Mouse (Mus musculus): ENCODE results near the gene Prpf3. TPM values are rescaled to one million over a fixed set of nuclear protein-coding genes. Genes with fewer than 3 reads are reported as not detected.

Gene Prpf3
- polyA plus RNA-seq, 1 experiment from 2014 or later, result 59.1 TPM

- Histone ChIP-seq H3K4me3 (replicated peaks) (peak overlapping the region; percentile 69), H3K27me3 (peaks cover 12% of the 10 kb centered on the region; the same call in 1 of the 2 replicates), H3K36me3 (replicated peaks) (no peaks in the 10 kb centered on the region; the same call in none of the 2 replicates), H3K9me3 (no peaks in the 10 kb centered on the region), H3K4me2 (peak overlapping the region; percentile 57), H3K9ac (peak overlapping the region; percentile 29; the same call in 1 of the 2 replicates), H3K27ac (peak overlapping the region; percentile 42; the same call in 1 of the 2 replicates), H3K4me1 (peaks cover 24% of the 10 kb centered on the region)
- WGBS, result 28% methylated on average over 7 of the region's 7 CpGs
- ATAC-seq (ENCODE audit: low FRiP score), result 0 out of 2 replicates have a peak, but pooled peaks have one; percentile 0
Observed at GRCm38 (mm10) chr3:95893126-95893525, 37.4 kb upstream of the Prpf3 start.

- Histone ChIP-seq H3K36me3 (replicated peaks) (no peaks in the 10 kb centered on the region; the same call in 1 of the 2 replicates), H3K27me3 (peaks cover 12% of the 10 kb centered on the region; the same call in 1 of the 2 replicates), H3K4me1 (peaks cover 24% of the 10 kb centered on the region), H3K9ac (peak overlapping the region; percentile 38; the same call in 1 of the 2 replicates), H3K4me2 (no peak overlapping the region), H3K9me3 (no peaks in the 10 kb centered on the region), H3K27ac (peak overlapping the region; percentile 42), H3K4me3 (replicated peaks) (no peak overlapping the region)
- 46% methylated on average over 11 of the region's 11 CpGs for WGBS
- no peak for ATAC-seq (ENCODE audit: low FRiP score)
Observed at GRCm38 (mm10) chr3:95892066-95893052, 36.7 kb upstream of the Prpf3 start.

- no peak for ATAC-seq (ENCODE audit: low FRiP score)
- Histone ChIP-seq H3K36me3 (replicated peaks) (no peaks in the 10 kb centered on the region; the same call in 1 of the 2 replicates), H3K9me3 (no peaks in the 10 kb centered on the region), H3K9ac (peak within 1 kb of the TSS; percentile 38; the same call in 1 of the 2 replicates), H3K27me3 (peaks cover 12% of the 10 kb centered on the region; the same call in 1 of the 2 replicates), H3K4me1 (peaks cover 24% of the 10 kb centered on the region), H3K27ac (peak within 1 kb of the TSS; percentile 56), H3K4me3 (replicated peaks) (0 out of 2 replicates have a peak within 1 kb of the TSS, but pooled peaks have one; percentile 1), H3K4me2 (no peak within 1 kb of the TSS)
- WGBS, result 28% methylated on average over 12 of the region's 12 CpGs
Observed at GRCm38 (mm10) chr3:95891211-95892065, 35.8 kb upstream of the Prpf3 start, which contains the start of gene BC028528. BC028528 (minus strand) TSS chr3:95892005.

GRCm38 (mm10) chr3:95889664-95890063, 34.0 kb upstream of the Prpf3 start:
- ATAC-seq (ENCODE audit: low FRiP score), result no peak

GRCm38 (mm10) chr3:95887596-95887995, 31.9 kb upstream of the Prpf3 start:
- Histone ChIP-seq H3K27ac (no peak overlapping the region), H3K9me3 (no peaks in the 10 kb centered on the region), H3K4me2 (no peak overlapping the region), H3K9ac (no peak overlapping the region), H3K4me3 (replicated peaks) (no peak overlapping the region), H3K36me3 (replicated peaks) (no peaks in the 10 kb centered on the region), H3K27me3 (peaks cover 23% of the 10 kb centered on the region), H3K4me1 (peaks cover 14% of the 10 kb centered on the region)
- no peak for ATAC-seq (ENCODE audit: low FRiP score)
- 78% methylated on average over 4 of the region's 4 CpGs for WGBS

More at GRCm38 (mm10) chr3:95889664-95890063, 34.0 kb upstream of the Prpf3 start:
- no peak overlapping the region for H3K4me2 ChIP-seq
- H3K9me3 ChIP-seq, result no peaks in the 10 kb centered on the region
- peaks cover 18% of the 10 kb centered on the region for H3K27me3 ChIP-seq
- H3K4me1 ChIP-seq, result peaks cover 16% of the 10 kb centered on the region
- H3K36me3 ChIP-seq (replicated peaks), result no peaks in the 10 kb centered on the region
- H3K4me3 ChIP-seq (replicated peaks), result no peak overlapping the region
- no peak overlapping the region for H3K9ac ChIP-seq
- H3K27ac ChIP-seq, result no peak overlapping the region
- 70% methylated on average over 3 of the region's 3 CpGs for WGBS

GRCm38 (mm10) chr3:95884400-95884799, 28.7 kb upstream of the Prpf3 start:
- whole genome bisulfite sequencing, result 89% methylated on average over 5 of the region's 5 CpGs
- Histone ChIP-seq H3K27ac (no peak overlapping the region), H3K36me3 (replicated peaks) (no peaks in the 10 kb centered on the region), H3K4me3 (replicated peaks) (no peak overlapping the region), H3K4me2 (no peak overlapping the region), H3K27me3 (peaks cover 15% of the 10 kb centered on the region; the same call in 1 of the 2 replicates), H3K9ac (no peak overlapping the region), H3K4me1 (peaks cover 16% of the 10 kb centered on the region), H3K9me3 (no peaks in the 10 kb centered on the region)
- no peak for ATAC-seq (ENCODE audit: low FRiP score)

GRCm38 (mm10) chr3:95882816-95883425, 27.2 kb upstream of the Prpf3 start:
- Histone ChIP-seq H3K27me3 (peaks cover 15% of the 10 kb centered on the region; the same call in 1 of the 2 replicates), H3K4me1 (peaks cover 16% of the 10 kb centered on the region), H3K27ac (no peak overlapping the region), H3K9me3 (no peaks in the 10 kb centered on the region), H3K4me2 (peak overlapping the region; percentile 98), H3K36me3 (replicated peaks) (no peaks in the 10 kb centered on the region), H3K9ac (peak overlapping the region; percentile 47), H3K4me3 (replicated peaks) (peak overlapping the region; percentile 52)
- no peak for ATAC-seq (ENCODE audit: low FRiP score)
- 3% methylated on average over 24 of the region's 24 CpGs for WGBS

DNA sequence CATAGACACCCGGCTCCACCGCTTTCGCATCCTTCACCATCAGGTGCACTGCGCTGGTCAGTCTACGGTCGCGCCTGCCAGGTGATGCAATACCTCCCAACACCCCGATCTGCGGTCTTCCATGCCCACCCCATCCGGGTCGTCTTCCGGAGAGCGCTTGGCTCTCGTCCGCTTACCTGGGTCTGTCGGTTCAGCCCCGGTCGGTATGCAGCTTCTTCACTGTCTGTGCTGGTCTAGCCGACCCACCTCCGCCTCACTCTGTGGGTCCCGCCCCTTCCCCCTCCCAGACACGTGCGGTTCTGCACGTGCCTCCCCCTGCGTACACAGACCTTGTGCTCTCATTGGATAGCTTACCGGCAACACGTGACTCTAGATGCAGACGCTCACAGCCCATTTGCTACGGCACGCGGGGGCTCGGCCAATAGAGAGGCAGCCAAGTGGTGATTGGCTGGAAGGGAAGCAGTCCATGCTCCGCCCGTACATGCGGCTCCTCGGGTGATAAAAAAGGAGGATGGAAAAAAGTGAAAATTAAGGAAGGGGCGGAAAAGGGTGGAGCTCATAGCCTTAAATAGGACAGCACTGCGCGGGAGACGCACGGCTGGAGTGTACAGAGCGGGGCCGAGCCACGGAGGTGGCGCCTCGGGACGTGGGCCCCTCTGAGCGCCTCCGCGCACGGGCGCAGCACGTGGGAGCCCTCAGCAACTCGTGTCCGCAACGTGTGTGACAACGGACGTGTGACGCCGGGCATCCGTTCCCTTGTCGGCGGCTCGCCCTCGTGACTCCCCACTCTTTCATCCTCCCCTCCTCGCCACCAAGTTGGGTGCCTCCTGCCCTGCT, 26.5 kb upstream of the Prpf3 start, which contains the start of gene Ciart:
Gene Ciart, minus strand, starts transcription at position 273 of the 837 bp plus-strand sequence.
- Histone ChIP-seq H3K4me1 (peaks cover 16% of the 10 kb centered on the region), H3K27me3 (peaks cover 15% of the 10 kb centered on the region; the same call in 1 of the 2 replicates), H3K36me3 (replicated peaks) (no peaks in the 10 kb centered on the region), H3K4me2 (peak within 1 kb of the TSS; percentile 98), H3K4me3 (replicated peaks) (peak within 1 kb of the TSS; percentile 52), H3K9me3 (no peaks in the 10 kb centered on the region), H3K27ac (no peak within 1 kb of the TSS), H3K9ac (peak within 1 kb of the TSS; percentile 47)
- ATAC-seq (ENCODE audit: low FRiP score), result peak; percentile 100
- under 1% methylated on average over 66 of the region's 66 CpGs for WGBS

DNA sequence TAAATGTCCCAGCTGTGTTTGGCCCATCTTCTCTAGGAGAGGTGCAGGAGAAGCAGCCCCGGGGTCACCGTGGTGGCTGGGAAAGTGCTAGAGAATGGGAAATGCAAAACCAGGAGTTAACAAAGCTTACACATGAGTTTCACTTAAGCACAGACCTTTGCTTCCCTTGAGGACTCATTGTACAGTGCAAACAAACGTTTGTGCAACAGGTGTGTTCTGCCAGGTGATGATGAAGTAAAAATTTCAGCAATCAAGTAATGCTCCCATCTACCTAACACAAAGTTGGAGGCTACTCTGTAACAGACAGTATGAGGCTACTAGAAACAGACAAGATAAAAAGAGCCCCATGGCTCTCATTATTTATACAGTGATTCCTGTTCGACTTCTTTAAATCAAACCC, 23.4 kb upstream of the Prpf3 start:
- 92% methylated on average over 4 of the region's 4 CpGs for WGBS
- no peak overlapping the region for H3K27ac ChIP-seq
- H3K4me3 ChIP-seq (replicated peaks), result no peak overlapping the region
- no peaks in the 10 kb centered on the region for H3K36me3 ChIP-seq (replicated peaks)
- no peak overlapping the region for H3K9ac ChIP-seq
- H3K27me3 ChIP-seq, result peaks cover 4% of the 10 kb centered on the region; the same call in 1 of the 2 replicates
- no peak overlapping the region for H3K4me2 ChIP-seq
- H3K4me1 ChIP-seq, result peaks cover 16% of the 10 kb centered on the region
- ATAC-seq (ENCODE audit: low FRiP score), result no peak
- no peaks in the 10 kb centered on the region for H3K9me3 ChIP-seq

- 81% methylated on average over 7 of the region's 7 CpGs for WGBS
- H3K27ac ChIP-seq, result no peak overlapping the region
Observed at GRCm38 (mm10) chr3:95872048-95872447, 16.4 kb upstream of the Prpf3 start.

More at GRCm38 (mm10) chr3:95872048-95872447, 16.4 kb upstream of the Prpf3 start:
- ATAC-seq (ENCODE audit: low FRiP score), result no peak
- Histone ChIP-seq H3K4me3 (replicated peaks) (peak overlapping the region; percentile 68), H3K9ac (peak overlapping the region; percentile 82), H3K4me2 (peak overlapping the region; percentile 76), H3K36me3 (replicated peaks) (peaks cover 23% of the 10 kb centered on the region), H3K27me3 (no peaks in the 10 kb centered on the region), H3K9me3 (no peaks in the 10 kb centered on the region), H3K4me1 (peaks cover 16% of the 10 kb centered on the region)

Measured in forebrain, embryonic 12.5 days (tissue).